Mouse (Mus musculus) cortical plate, adult 2 months (tissue): ENCODE results near the gene Ifit3b.
"Not testable (repeated sequence)": the region's sequence is repeated elsewhere in the genome, so short reads cannot be mapped to it uniquely, and the experiment has no call there.

Experiments
- CTCF ChIP-seq: fragments of 200-500 bp; IDR thresholded peaks from 2 replicates; pipeline ENCODE4 v1.5.1; 2011; ENCODE audit warnings: mild to moderate bottlenecking, control low read depth, low read length; ENCODE audit not compliant: insufficient read depth; ENCODE audit errors: extremely low read depth
- POLR2A ChIP-seq: fragments of 200-500 bp; IDR thresholded peaks from 2 replicates; pipeline ENCODE4 v1.6.1; 2011; ENCODE audit warnings: mild to moderate bottlenecking, low read length, control low read depth; ENCODE audit not compliant: insufficient read depth; ENCODE audit errors: extremely low read depth

- TF ChIP-seq CTCF, POLR2A: not testable (repeated sequence)
Measured at GRCm38 (mm10) chr19:34582696-34583095, 25.1 kb upstream of the Ifit3b start.
